Mouse (Mus musculus): Measurements from ENCODE around the gene Vegfd.

The Vegfd gene

GRCm38 (mm10) chrX:164419955-164420354 is 46.8 kb downstream of the Vegfd start:
- DNase-seq (ENCODE audit: low spot score): no peak

DNA sequence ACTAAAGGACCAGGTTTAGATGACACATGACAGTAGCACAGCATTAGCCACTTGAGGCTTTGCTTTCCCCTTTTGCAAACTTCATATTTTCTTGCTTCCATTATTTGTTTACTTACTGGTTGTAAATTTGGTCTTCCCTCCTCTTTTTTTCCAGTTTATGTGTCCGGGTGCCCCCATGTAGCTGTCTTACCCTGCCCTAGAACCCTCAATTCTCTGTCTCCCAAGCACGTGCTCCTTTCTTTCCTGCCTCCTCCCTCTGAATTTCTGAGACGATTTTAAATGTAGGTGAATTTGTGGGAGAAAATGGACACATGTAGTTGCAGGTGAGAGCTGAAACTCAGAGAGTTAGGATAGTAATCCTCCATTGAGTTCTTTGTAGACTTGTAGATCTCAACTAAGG is 47.3 kb downstream of the Vegfd start:
- DNase-seq (ENCODE audit: low spot score): no peak

DNA sequence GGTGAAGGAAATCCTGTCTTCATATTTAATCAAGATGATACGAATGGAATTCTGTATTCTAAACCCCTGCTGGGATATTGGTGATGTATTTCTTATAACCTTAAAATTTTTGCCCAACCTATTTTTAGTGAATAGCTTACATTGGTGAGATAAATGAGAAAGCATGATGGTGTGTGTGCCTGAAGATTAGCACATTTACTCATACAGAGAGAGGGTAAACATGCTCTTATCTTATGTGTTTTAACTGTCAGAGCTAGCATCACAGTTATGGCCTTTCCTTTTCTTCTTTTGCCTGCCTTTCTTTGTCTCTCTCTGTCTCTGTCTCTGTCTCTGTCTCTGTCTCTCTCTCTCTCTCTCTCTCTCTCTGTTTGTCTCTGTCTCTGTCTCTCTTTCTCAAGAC is 51.6 kb downstream of the Vegfd start:
- DNase-seq (ENCODE audit: low spot score): no peak

GRCm38 (mm10) chrX:164427295-164427694 is 54.1 kb downstream of the Vegfd start:
- no peak for DNase-seq (ENCODE audit: low spot score)

DNA sequence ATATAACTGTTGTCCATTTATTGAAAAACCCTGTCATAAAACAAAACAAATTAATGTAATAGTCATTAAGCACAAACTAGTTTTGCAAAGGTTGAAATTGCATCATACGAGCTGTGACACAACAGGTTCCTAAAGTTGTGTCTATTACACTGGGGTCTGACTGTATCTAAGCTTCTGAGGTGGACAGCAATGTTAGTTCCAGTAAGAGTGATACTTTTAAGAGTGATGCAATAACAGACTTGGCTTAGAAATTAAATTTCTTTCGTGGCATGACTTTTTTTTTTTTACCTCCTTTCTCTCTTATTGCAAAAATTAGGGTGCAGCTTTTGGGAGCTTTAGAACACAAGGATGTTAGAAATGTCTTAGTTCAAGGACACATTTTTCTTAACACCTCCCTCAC is 55.0 kb downstream of the Vegfd start:
- DNase-seq (ENCODE audit: low spot score): no peak

- DNase-seq (ENCODE audit: low spot score): no peak
Measured at GRCm38 (mm10) chrX:164430621-164431020, 57.4 kb downstream of the Vegfd start.

DNA sequence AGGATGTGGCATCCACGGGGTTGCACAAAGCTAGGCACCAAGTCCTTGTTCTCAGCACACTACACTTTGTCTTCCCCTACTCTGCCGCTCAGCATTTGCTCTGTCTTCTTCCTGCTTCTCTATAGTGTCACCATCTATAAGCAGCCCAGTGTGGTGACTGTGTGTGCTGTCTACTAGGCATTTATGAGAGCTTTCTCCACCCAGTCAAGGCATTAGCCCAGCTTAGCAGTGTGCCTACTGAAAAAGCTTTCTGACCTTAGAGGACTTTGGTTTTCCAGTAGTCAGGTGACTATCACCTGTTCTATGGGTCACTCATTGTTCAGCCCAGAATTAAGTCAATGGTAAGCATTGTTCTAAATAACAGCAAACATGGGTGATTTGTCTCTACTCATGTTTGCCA is 58.0 kb downstream of the Vegfd start:
- no peak for DNase-seq (ENCODE audit: low spot score)

DNA sequence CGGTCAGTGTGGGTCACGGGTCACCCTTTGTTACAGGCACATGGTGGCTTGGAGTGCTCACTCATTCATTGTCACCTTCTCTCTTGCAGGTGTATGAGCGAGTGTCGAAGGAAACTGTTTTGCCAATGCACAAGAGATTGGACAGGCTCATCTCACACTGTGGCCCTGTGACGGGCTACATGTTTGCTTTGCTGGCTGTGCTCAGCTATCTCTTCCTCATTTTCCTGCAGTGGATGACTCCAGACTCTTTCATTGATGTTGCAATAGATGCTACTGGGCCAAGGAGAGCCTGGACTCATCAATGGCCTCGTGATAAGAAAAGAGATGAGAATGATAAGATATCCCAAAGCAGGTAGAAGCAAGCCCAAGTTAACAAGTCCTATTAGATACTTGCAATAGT is 58.4 kb downstream of the Vegfd start:
- no peak for DNase-seq (ENCODE audit: low spot score)

GRCm38 (mm10) chrX:164432682-164433081 is 59.5 kb downstream of the Vegfd start:
- no peak for DNase-seq (ENCODE audit: low spot score)

DNA sequence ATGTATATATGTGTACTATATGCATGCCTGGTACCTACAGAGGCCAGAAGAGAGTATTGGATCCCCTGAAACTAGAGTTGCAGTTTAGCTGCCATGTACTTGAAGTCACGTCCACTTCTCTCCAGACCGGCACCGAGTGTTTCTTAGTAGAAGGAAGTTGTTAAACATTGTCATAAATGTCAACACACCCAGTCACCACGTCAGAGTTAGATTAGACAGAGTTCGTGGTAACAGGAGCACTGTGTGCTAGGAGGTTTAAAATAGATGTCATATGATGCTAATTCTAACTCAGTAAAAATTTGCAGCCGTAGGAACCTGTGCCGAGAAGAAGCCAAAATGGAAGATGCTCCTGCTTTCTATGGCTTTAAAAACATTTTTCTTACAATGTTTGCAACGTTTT is 63.5 kb downstream of the Vegfd start, which contains the start of gene Asb11:
TSS of gene Asb11 (plus strand) at position 286 of the 400 bp plus-strand sequence.
- DNase-seq (ENCODE audit: low spot score): no peak

DNA sequence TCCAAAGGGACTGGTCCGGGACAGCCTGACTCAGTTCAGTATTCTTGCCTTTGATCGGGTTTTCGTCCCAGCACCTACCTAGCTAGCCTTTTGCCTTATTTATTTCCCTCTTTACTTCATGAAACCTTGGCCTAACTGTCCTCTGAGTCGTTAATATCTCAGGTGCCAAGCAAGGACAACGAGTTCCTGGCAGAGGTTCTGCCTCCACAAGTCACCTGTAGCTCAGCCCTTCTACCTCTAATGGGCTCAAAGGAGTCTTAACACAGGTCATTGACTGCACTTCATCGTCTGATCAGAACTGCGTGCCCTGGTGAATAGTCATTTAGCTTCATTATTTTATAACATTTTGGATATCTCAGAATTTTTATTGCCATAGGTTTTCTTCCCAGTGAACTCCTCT is 66.3 kb downstream of the Vegfd start:
- no peak for DNase-seq (ENCODE audit: low spot score)

- DNase-seq (ENCODE audit: low spot score): no peak
Measured at GRCm38 (mm10) chrX:164440140-164440539, 67.0 kb downstream of the Vegfd start.

- no peak for DNase-seq (ENCODE audit: low spot score)
Measured at GRCm38 (mm10) chrX:164440703-164441102, 67.5 kb downstream of the Vegfd start.

- DNase-seq (ENCODE audit: low spot score): no peak
Measured at GRCm38 (mm10) chrX:164441306-164441705, 68.1 kb downstream of the Vegfd start.

DNA sequence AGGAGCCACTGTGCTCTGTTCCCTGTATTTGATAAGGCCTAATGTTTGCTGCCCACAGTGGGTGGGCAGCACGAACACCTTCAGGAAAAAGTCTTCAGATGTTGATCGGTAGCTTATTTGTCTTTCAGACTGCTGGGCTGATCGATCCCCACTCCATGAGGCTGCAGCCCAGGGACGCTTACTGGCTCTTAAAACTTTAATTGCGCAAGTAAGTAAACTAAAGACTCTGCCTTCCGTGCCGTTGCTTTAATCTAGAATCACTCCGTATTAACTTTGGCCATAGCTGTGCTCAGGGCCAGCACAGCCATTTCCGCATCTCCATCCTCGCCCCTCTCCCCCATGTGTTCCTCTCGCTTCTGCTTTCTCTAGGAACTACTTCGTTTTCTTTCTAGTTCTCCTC is 72.4 kb downstream of the Vegfd start:
- DNase-seq (ENCODE audit: low spot score): no peak

GRCm38 (mm10) chrX:164446106-164446551 is 73.0 kb downstream of the Vegfd start:
- no peak for DNase-seq (ENCODE audit: low spot score)

GRCm38 (mm10) chrX:164446835-164447681 is 73.9 kb downstream of the Vegfd start:
- no peak for DNase-seq (ENCODE audit: low spot score)

DNA sequence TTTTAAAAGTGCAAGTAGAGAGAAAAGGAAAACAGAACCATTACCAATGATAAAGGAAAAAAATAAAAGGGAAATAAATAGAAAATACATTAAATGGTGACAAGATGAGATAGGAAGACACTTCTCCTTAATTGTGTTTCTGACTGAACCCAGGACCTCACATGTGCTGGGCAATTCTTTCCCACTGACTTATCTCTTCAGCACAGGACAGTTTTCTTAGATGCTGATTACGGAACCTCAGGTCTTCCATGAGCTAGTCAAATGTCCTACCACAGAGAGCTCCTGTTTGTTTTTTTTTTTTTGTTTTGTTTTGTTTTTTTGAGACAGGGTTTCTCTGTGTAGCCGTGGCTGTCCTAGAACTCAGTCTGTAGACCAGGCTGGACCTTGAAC is 74.5 kb downstream of the Vegfd start:
- no peak for DNase-seq (ENCODE audit: low spot score)

DNA sequence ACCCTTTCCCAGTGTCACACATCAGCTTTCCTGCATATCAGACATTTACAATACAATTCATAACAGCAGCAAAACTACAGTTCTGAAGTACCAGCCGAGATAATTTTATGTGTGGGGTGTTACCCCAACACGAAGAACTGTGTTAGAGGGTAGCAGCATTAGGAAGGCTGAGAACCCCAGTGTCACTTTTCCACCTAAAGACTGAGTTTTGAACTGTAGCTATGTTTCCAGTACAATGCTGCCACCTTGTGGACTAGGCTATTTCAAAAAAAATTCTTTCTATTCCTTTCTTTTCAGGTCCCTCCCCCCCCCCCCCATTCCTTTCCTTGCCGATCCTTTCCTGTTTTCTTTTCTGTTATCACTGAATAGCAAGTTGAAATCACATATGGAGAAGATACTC is 76.0 kb downstream of the Vegfd start:
- DNase-seq (ENCODE audit: low spot score): no peak
